Mouse (Mus musculus) neural tube, embryonic 13.5 days (tissue): ENCODE results near the gene Tac1. TPM values are rescaled to one million over a fixed set of nuclear protein-coding genes. Genes with fewer than 3 reads are reported as not detected.
"Not testable (repeated sequence)": the region's sequence is repeated elsewhere in the genome, so short reads cannot be mapped to it uniquely, and the experiment has no call there.

Experiments used
- ATAC-seq: fragments of 200-750 bp; cut with Nextera tagmentation; 2 replicates; pipeline ENCODE4 v1.8.0; 2017; ENCODE audit warnings: low read depth, mild to moderate bottlenecking, moderate TSS enrichment, moderate library complexity
- H3K27ac ChIP-seq: fragments of 300-500 bp; sonication (generic); replicated peaks from 2 replicates; pipeline ENCODE4 v1.5.1; 2015; ENCODE audit warnings: moderate library complexity, mild to moderate bottlenecking, inconsistent platforms
- H3K27me3 ChIP-seq: fragments of 300-500 bp; sonication (generic); 2 replicates; pipeline ENCODE4 v1.6.1; 2015; ENCODE audit warnings: mild to moderate bottlenecking, inconsistent platforms
- H3K36me3 ChIP-seq: fragments of 300-500 bp; sonication (generic); 2 replicates; pipeline ENCODE4 v1.6.1; 2015; ENCODE audit warnings: mild to moderate bottlenecking, inconsistent platforms
- H3K4me1 ChIP-seq: fragments of 300-500 bp; sonication (generic); replicated peaks from 2 replicates; pipeline ENCODE4 v1.6.1; 2015; ENCODE audit warnings: inconsistent platforms
- H3K4me2 ChIP-seq: fragments of 300-500 bp; sonication (generic); 2 replicates; pipeline ENCODE4 v1.6.1; 2015; ENCODE audit warnings: inconsistent platforms, mild to moderate bottlenecking, moderate library complexity
- H3K4me3 ChIP-seq: fragments of 300-500 bp; sonication (generic); 2 replicates; pipeline ENCODE4 v1.5.1; 2015; ENCODE audit warnings: mild to moderate bottlenecking, inconsistent platforms
- H3K9ac ChIP-seq: fragments of 300-500 bp; sonication (generic); 2 replicates; pipeline ENCODE4 v1.6.1; 2015; ENCODE audit warnings: moderate library complexity, mild to moderate bottlenecking, inconsistent platforms
- H3K9me3 ChIP-seq: fragments of 300-500 bp; sonication (generic); 2 replicates; pipeline ENCODE4 v1.6.1; 2016; ENCODE audit warnings: inconsistent platforms
- WGBS: fragments of 180-500 bp; shearing (Covaris S2); methylation state at CpG from one replicate; pipeline ENCODE4 v1.1.7; 2015; 5-methylcytosine and 5-hydroxymethylcytosine counted together
- polyA plus RNA-seq: library from polyadenylated mRNA; unstranded; fragments of >200 nt; fragmentation: Nextera tagmentation; extraction: Ambion mirVana; gene quantifications from 2 replicates; pipeline ENCODE4 v1.2.1, GENCODE M21; 2015

The Tac1 gene
- polyA plus RNA-seq, 1 experiment from 2014 or later, result 136 TPM

GRCm38 (mm10) chr6:7613676-7614075 is 59.0 kb downstream of the Tac1 start:
- 93% methylated on average over 19 of the region's 19 CpGs for WGBS
- ATAC-seq, H3K27ac ChIP-seq, H3K9me3 ChIP-seq, H3K4me1 ChIP-seq, H3K36me3 ChIP-seq, H3K9ac ChIP-seq, H3K4me3 ChIP-seq, H3K27me3 ChIP-seq, H3K4me2 ChIP-seq: not testable (repeated sequence)

Other genes with a start within 250 kb of the Tac1 start
- gene Asns, start 138.4 kb downstream of the Tac1 start, polyA plus RNA-seq, result 83.4 and 102 TPM in 2 replicates